Mouse (Mus musculus): ENCODE measurements at regions not wholly inside any gene's neighbourhood (a gene's known extent, or its start where the extent isn't known, plus 50 kb on each side); places are given as distances from the start of the nearest gene placed in this dataset.

GRCm38 (mm10) chr3:15107301-15107700 is 221.2 kb downstream of the Car2 start:
- TF ChIP-seq CTCF (IDR thresholded peaks at IDR 0.05): no peak
- no peak for TF ChIP-seq EP300 (IDR thresholded peaks at IDR 0.05; ENCODE audit: insufficient read depth, low read depth, low read length)

Measured in heart, adult 2 months (tissue).